Mouse (Mus musculus): Measurements from ENCODE around the gene Urb2.

DNA sequence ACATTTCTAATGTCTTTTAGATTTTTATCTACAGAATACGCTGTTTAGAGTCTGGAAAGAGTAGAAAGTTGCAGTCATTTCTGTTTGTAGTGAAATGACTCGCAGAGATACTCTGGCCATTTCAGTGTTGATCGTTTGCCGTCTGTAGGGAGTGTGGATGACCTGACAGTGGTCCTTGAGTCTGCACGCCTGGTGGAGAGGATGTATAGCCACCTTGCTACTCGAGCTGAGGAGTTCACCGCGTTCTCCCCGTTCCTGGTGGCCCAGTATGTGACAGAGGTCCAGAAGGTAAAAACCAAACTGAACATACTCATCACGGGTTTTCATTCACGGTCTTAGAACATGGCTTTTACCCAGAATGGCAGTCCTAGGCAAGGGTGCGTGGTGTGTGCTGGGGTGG lies 23.6 kb downstream of the Urb2 start:
- TF ChIP-seq EP300 (IDR thresholded peaks at IDR 0.05; ENCODE audit: insufficient read depth, low read depth, low read length) (no peak), POLR2A (IDR thresholded peaks at IDR 0.05; ENCODE audit: insufficient read depth, low read depth, low read length) (no peak), CTCF (IDR thresholded peaks at IDR 0.05) (no peak)
